Mouse (Mus musculus): ENCODE data around the gene Clec3a.

Gene Clec3a

DNA sequence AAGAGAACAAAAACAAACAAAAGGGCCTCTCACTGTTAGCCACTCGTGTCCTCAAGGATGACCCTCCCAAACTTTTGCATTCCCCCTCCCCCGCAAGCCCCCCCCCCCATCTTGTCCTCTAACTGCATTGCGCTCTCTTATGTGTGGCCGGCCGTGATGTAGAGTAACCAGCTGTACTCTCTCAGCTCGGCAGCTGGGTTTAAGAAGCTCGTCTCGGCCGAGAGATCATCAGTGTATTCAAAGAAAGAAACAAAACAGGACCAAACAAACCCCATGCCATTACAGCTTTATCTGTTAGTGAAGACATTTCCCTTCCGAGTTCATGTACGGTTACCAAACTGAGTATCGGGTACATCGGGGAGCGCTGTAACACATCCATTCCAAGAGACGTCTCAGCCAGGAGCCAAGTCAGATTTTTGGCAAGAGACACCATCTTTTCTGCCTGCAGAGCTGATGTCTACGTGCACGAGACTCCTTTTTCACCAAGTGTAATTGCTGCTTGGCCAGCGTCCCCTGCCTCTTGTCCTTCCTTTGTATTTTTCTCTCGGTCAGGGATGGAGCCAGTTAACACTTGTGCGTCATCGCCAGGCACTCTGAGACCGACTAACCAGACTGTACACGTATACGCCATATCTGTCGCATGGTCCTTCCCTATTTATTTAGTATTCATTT lies 40.4 kb downstream of the Clec3a start:
- no peak for DNase-seq (ENCODE audit: low spot score)

DNA sequence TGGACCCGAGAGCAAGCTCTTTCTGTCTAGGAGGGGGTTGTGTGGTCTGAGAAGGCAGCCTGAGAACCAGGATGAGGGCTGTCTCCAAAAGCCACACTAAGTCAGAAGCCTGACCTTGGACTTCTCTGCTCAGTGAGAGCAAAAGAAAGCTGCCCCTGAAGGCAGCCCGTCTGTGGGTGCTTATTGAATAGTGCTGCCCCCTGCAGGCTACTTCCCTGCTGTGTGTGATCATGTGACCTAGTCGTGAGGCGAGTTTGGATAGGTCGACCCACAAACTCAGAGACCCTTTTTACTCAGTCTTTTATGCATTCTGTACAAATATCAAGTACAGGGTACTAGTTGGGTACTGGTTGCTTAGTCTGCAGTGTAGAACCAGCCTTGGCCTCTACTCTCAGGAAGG lies 42.7 kb downstream of the Clec3a start:
- DNase-seq (ENCODE audit: low spot score): no peak

DNA sequence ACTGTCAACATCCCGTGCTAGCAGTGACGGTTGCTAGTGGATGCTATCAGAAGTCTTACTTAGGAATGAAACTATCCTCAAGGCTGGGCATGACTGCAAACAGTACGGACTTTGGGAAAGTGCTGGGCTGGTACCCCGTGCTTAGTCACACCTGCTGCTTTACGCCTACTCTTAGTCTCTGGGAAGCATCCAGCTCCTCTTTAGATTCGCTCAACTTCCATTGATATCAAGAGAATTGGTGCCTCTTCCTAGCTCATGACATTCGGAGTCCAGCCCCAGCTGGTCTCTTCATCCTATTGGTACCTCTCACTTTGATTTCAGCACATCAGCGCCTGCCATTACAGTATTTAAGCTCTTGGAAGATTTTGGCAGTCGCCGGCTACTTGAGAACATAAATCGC lies 44.7 kb downstream of the Clec3a start:
- no peak for DNase-seq (ENCODE audit: low spot score)

DNA sequence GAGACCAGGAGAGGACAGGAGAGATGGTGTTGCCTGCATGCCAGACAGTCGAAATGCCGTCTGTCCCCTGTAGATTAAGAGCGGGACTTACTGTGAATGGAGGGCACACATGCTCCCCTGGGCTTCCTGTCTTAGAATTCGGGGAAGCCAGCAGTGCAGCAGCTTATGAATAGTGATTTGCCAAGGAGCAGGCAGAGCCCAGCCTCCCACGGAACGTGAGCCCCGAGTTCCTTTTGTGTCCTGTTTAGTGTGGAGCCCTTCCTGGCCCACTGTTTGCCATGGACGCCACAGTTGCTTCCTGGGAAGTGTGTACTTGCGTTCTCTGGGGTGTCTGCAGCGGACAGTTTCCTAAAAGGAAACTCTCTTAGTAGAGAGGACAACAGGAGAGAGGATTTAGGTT lies 45.4 kb downstream of the Clec3a start:
- no peak for DNase-seq (ENCODE audit: low spot score)

DNA sequence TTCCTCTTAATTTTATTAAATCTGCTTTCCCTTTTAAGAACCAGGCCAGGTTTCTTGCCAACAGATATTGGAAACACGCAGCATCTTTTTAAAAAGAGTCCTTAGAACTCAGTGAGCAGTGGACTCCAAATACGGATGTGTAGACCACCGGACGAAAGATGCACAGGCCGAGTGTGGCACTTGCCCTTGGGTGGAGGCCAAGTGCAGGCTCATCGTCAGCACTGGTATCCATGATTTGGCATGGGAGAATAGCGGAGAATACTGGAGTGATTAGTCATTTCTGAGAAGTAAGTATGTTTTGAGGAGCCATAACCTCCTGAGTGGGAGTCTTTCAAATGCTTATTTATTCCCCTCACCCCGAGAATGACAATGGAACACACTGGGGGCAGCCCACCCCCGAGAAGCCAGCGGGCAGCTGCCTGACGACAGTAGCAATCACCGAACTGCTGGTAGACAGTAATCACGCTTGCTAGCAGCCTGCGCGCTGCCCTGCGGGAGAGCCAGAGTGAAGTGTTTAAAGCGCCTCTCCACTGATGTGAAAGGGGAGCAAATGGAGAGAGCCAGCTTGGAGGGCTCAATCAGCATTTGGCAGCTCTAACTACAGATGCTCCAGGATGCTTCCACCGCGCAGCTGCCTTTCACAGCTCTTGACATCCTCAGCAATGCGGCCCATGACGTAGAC lies 50.8 kb downstream of the Clec3a start:
- no peak for DNase-seq (ENCODE audit: low spot score)

DNA sequence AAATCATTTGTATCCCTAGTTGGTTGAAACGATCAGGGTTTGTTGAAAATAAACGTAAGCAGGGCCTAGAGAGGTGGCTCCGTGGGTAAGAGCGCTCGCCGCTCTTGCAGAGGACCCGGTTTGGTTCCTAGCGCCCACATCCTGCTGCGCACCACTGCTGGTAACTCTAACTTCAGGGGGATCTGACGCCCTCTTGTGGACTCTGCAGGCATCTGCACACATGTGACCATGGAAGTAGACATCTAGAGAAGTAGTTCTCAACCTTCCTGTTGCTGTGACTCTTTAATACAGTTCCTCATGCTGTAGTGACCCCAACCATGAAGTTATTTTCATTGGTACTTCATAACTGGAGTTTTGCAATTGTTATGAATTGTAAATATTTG lies 51.3 kb downstream of the Clec3a start:
- no peak for DNase-seq (ENCODE audit: low spot score)

DNA sequence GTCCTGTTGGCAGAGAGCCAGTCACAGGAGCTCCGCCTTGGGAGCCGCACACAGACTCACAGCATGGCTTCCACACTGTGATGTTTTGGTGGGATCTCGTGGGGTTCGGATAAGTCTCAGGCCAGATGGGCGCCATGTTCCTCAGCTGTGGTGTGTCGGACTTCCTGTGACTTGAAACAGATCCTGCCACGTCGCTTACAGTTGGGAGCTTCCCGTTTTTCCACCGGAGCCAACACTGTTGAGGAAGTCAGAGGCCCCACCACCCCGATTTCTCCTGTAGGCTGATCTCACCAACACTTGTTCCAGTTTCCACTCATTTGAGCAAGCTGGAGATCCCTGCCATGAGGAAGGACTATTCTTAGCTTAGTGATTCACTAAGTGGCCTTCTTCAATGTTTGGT lies 55.7 kb downstream of the Clec3a start:
- DNase-seq (ENCODE audit: low spot score): no peak
